In the genomic region with DNA sequence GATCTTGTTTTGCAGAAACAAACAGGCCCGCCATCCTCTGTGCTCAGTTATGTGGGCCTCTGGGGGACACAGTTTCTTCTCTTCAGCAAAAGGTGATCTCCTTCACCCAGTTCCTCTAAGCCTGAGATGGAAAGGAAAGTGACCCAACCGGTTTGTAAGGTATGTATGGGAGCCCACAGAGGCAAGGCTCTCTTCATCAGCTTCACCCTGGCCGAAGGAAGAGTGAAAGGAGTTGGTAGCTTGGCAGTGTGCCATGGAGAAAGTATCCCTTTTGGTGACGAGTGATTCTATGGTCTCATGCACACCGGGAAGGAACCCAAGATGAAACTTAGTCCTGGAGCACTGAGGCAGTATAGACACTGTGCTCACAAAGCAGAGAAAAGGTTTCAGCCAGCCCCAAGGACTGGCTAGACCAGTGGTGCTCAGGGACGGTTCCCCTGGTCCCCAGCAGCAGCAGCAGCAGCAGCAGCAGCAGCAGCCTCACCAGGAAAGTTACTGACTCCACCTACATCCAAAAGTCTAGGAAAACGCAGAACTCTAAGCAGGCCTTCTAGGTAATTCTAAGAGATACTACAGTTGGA, we compare ENCODE assay signal across 19 mouse cellular contexts.
DNase-seq lines count a peak whose midpoint lies in the region; ATAC-seq lines count a peak whose summit lies in the region.
"Had no signal": no experiment of that assay in that cellular context is flagged by ENCODE, and none has a peak within 500 bp of the region (broad histone marks: within the 10 kb centered on the region; RNA-seq: fewer than 3 reads in every experiment).

No protein-coding gene starts in this region.

- H3K4me2 ChIP-seq in forebrain, embryonic 12.5 days, result no peak overlapping the region
- H3K4me2 ChIP-seq in lung, embryonic 15.5 days, result no peak overlapping the region
- H3K4me2 ChIP-seq in embryonic facial prominence, embryonic 14.5 days (ENCODE audit: low read depth, low read length), result no peak overlapping the region
- H3K4me2 ChIP-seq in hindbrain, embryonic 14.5 days (replicated peaks), result no peak overlapping the region
- H3K4me2 ChIP-seq: embryonic facial prominence, embryonic 12.5 days; heart, embryonic 13.5 days; liver, embryonic 11.5 days had no signal

- no peak for ATAC-seq in forebrain, embryonic 12.5 days (ENCODE audit: low FRiP score)
- ATAC-seq in lung, embryonic 15.5 days (ENCODE audit: borderline replicate concordance, extremely low read depth, low FRiP score, low TSS enrichment), result peak; percentile 76; the same call in 1 of the 2 replicates
- ATAC-seq in embryonic facial prominence, embryonic 14.5 days (ENCODE audit: low read depth), result peak; percentile 91
- ATAC-seq in hindbrain, embryonic 14.5 days (ENCODE audit: low FRiP score), result no peak
- ATAC-seq: hindbrain, postnatal 0 days had no signal

- H3K9me3 ChIP-seq in forebrain, embryonic 10.5 days, result no peaks in the 10 kb centered on the region
- H3K9me3 ChIP-seq in forebrain, embryonic 12.5 days, result no peaks in the 10 kb centered on the region
- no peaks in the 10 kb centered on the region for H3K9me3 ChIP-seq in lung, embryonic 15.5 days
- H3K9me3 ChIP-seq in embryonic facial prominence, embryonic 14.5 days (ENCODE audit: control insufficient read depth, low read length), result no peaks in the 10 kb centered on the region
- H3K9me3 ChIP-seq in limb, embryonic 10.5 days (replicated peaks), result no peaks in the 10 kb centered on the region
- no peaks in the 10 kb centered on the region for H3K9me3 ChIP-seq in hindbrain, embryonic 14.5 days (ENCODE audit: control insufficient read depth, low read length)
- H3K9me3 ChIP-seq: embryonic facial prominence, embryonic 12.5 days; heart, embryonic 13.5 days; midbrain, embryonic 12.5 days had no signal

- peak overlapping the region; percentile 63 for H3K27ac ChIP-seq in forebrain, embryonic 10.5 days
- H3K27ac ChIP-seq in forebrain, embryonic 12.5 days, result no peak overlapping the region
- peak overlapping the region; percentile 61 for H3K27ac ChIP-seq in lung, embryonic 15.5 days
- no peak overlapping the region for H3K27ac ChIP-seq in embryonic facial prominence, embryonic 14.5 days (replicated peaks; ENCODE audit: low read depth, low read length)
- H3K27ac ChIP-seq in limb, embryonic 10.5 days, result peak overlapping the region; percentile 76
- H3K27ac ChIP-seq in hindbrain, embryonic 14.5 days, result no peak overlapping the region
- H3K27ac ChIP-seq: embryonic facial prominence, embryonic 12.5 days; heart, embryonic 13.5 days; hindbrain, postnatal 0 days; macrophage; midbrain, embryonic 12.5 days had no signal

- H3K4me1 ChIP-seq in forebrain, embryonic 10.5 days, result peaks cover 59% of the 10 kb centered on the region
- peaks cover 33% of the 10 kb centered on the region for H3K4me1 ChIP-seq in forebrain, embryonic 12.5 days
- H3K4me1 ChIP-seq in lung, embryonic 15.5 days, result peaks cover 3% of the 10 kb centered on the region; the same call in 1 of the 2 replicates
- H3K4me1 ChIP-seq in embryonic facial prominence, embryonic 14.5 days (ENCODE audit: control insufficient read depth, insufficient read depth, low read length), result peaks cover 25% of the 10 kb centered on the region
- peaks cover 59% of the 10 kb centered on the region for H3K4me1 ChIP-seq in limb, embryonic 10.5 days
- H3K4me1 ChIP-seq in hindbrain, embryonic 14.5 days (replicated peaks; ENCODE audit: control insufficient read depth, insufficient read depth, low read length), result no peaks in the 10 kb centered on the region

- no peak for DNase-seq in forebrain, embryonic 10.5 days (ENCODE audit: extremely low spot score, low spot score)
- no peak for DNase-seq in lung, postnatal 25 days (ENCODE audit: low spot score)
- DNase-seq in embryonic facial prominence, embryonic 14.5 days (ENCODE audit: low spot score), result peak; percentile 83
- DNase-seq in limb, embryonic 10.5 days (ENCODE audit: low spot score), result no peak
- no peak for DNase-seq in adrenal gland, postnatal 36 days
- DNase-seq in hindbrain, embryonic 14.5 days (ENCODE audit: low spot score), result no peak
- DNase-seq: adrenal gland, adult 2 months; heart, postnatal 36 days; right cerebral cortex, postnatal 14 days; thymus, postnatal 25 days had no signal

- no peaks in the 10 kb centered on the region for H3K36me3 ChIP-seq in forebrain, embryonic 10.5 days (replicated peaks)
- H3K36me3 ChIP-seq in forebrain, embryonic 12.5 days (replicated peaks), result no peaks in the 10 kb centered on the region
- H3K36me3 ChIP-seq in lung, embryonic 15.5 days, result no peaks in the 10 kb centered on the region
- no peaks in the 10 kb centered on the region for H3K36me3 ChIP-seq in embryonic facial prominence, embryonic 14.5 days (ENCODE audit: control insufficient read depth, insufficient read depth, low read length)
- no peaks in the 10 kb centered on the region for H3K36me3 ChIP-seq in limb, embryonic 10.5 days
- no peaks in the 10 kb centered on the region for H3K36me3 ChIP-seq in hindbrain, embryonic 14.5 days (replicated peaks; ENCODE audit: control insufficient read depth, insufficient read depth)
- H3K36me3 ChIP-seq: embryonic facial prominence, embryonic 12.5 days; heart, embryonic 13.5 days; midbrain, embryonic 12.5 days had no signal

- H3K9ac ChIP-seq in forebrain, embryonic 12.5 days, result no peak overlapping the region
- H3K9ac ChIP-seq in lung, embryonic 15.5 days, result no peak overlapping the region
- no peak overlapping the region for H3K9ac ChIP-seq in embryonic facial prominence, embryonic 14.5 days (ENCODE audit: low read depth, low read length)
- H3K9ac ChIP-seq in hindbrain, embryonic 14.5 days, result no peak overlapping the region
- H3K9ac ChIP-seq: embryonic facial prominence, embryonic 12.5 days; heart, embryonic 13.5 days; midbrain, embryonic 12.5 days had no signal

- H3K4me3 ChIP-seq in forebrain, embryonic 10.5 days, result no peak overlapping the region
- H3K4me3 ChIP-seq in forebrain, embryonic 12.5 days (replicated peaks), result no peak overlapping the region
- no peak overlapping the region for H3K4me3 ChIP-seq in lung, embryonic 15.5 days
- no peak overlapping the region for H3K4me3 ChIP-seq in embryonic facial prominence, embryonic 14.5 days (ENCODE audit: low read depth, low read length)
- H3K4me3 ChIP-seq in limb, embryonic 10.5 days, result no peak overlapping the region
- H3K4me3 ChIP-seq in hindbrain, embryonic 14.5 days (replicated peaks; ENCODE audit: low read length), result no peak overlapping the region
- H3K4me3 ChIP-seq: embryonic facial prominence, embryonic 12.5 days; heart, embryonic 13.5 days; midbrain, embryonic 12.5 days had no signal

- WGBS in forebrain, embryonic 10.5 days, result 52% methylated on average over 7 of the region's 7 CpGs
- 42% methylated on average over 7 of the region's 7 CpGs for WGBS in forebrain, embryonic 12.5 days
- WGBS in lung, embryonic 15.5 days, result 29% methylated on average over 7 of the region's 7 CpGs
- 43% methylated on average over 7 of the region's 7 CpGs for WGBS in embryonic facial prominence, embryonic 14.5 days
- WGBS in limb, embryonic 10.5 days, result 61% methylated on average over 7 of the region's 7 CpGs
- WGBS in hindbrain, embryonic 14.5 days, result 64% methylated on average over 7 of the region's 7 CpGs

- H3K27me3 ChIP-seq in forebrain, embryonic 10.5 days (ENCODE audit: poor library complexity, severe bottlenecking), result peaks cover 26% of the 10 kb centered on the region
- peaks cover 4% of the 10 kb centered on the region; the same call in 1 of the 2 replicates for H3K27me3 ChIP-seq in forebrain, embryonic 12.5 days
- no peaks in the 10 kb centered on the region for H3K27me3 ChIP-seq in lung, embryonic 15.5 days
- H3K27me3 ChIP-seq in embryonic facial prominence, embryonic 14.5 days (replicated peaks; ENCODE audit: control insufficient read depth, insufficient read depth, low read length), result no peaks in the 10 kb centered on the region
- no peaks in the 10 kb centered on the region for H3K27me3 ChIP-seq in limb, embryonic 10.5 days (ENCODE audit: low read depth, poor library complexity, severe bottlenecking)
- H3K27me3 ChIP-seq in hindbrain, embryonic 14.5 days (ENCODE audit: control insufficient read depth, insufficient read depth, low read length), result no peaks in the 10 kb centered on the region
- H3K27me3 ChIP-seq: CH12.LX; heart, embryonic 13.5 days; midbrain, embryonic 12.5 days had no signal

Comparison
In these comparisons a context has a peak if more than half of its experiments do, and no peak if none do; other contexts are left out.
1. H3K27ac ChIP-seq: peak in forebrain, embryonic 10.5 days (single experiment), lung, embryonic 15.5 days (single experiment) and limb, embryonic 10.5 days (single experiment); none in forebrain, embryonic 12.5 days (single experiment), embryonic facial prominence, embryonic 14.5 days (single experiment) and hindbrain, embryonic 14.5 days (single experiment).
2. ATAC-seq: peak in lung, embryonic 15.5 days (single experiment) and embryonic facial prominence, embryonic 14.5 days (single experiment); none in forebrain, embryonic 12.5 days (single experiment) and hindbrain, embryonic 14.5 days (single experiment).